Mouse (Mus musculus): ENCODE measurements around the gene Ddx24.

DNA sequence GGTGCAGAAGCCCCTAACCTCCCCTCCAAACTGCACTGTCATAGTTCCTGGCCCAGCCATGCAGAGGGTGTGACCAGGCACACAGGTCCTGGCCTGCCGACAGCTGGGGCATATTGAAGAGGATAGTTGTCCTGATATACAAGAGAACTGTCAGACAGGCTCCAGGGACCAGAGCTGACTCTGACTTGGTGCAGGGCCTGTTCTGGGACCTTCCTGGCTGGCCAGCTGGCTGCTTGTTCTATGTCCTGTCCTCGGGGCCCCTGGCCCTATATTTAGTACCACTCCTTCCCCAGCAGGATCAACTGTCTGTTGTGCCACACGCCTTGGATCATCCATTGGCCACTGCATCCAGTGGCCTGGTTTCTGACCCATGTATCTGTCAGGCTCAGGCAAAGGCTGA, 63.3 kb downstream of the Ddx24 start:
- TF ChIP-seq POLR2A (IDR thresholded peaks at IDR 0.05; ENCODE audit: low read depth, low read length) (no peak), CTCF (conservative IDR thresholded peaks at IDR 0.05 in 1 of 2, IDR thresholded peaks at IDR 0.05 in 1 of 2; ENCODE audit: low read depth in 2 of 2, low read length in 2 of 2) (no peak), EP300 (IDR thresholded peaks at IDR 0.05; ENCODE audit: low read length) (no peak), BHLHE40 (IDR thresholded peaks at IDR 0.05; ENCODE audit: low read depth, low read length) (no peak), ZMIZ1 (IDR thresholded peaks at IDR 0.05; ENCODE audit: low read depth, low read length) (no peak)
